Mouse (Mus musculus) kidney, adult 11 months (tissue): ENCODE measurements around the gene Daglb.

Experiments
- DNase-seq: peaks from one replicate; pipeline ENCODE4 v3.0.0; 2022

The Daglb gene

GRCm38 (mm10) chr5:143522882-143523281 is 58.5 kb downstream of the Daglb start:
- no peak for DNase-seq

GRCm38 (mm10) chr5:143525454-143526225 is 61.3 kb downstream of the Daglb start:
- DNase-seq, result no peak

GRCm38 (mm10) chr5:143526698-143527331 is 62.4 kb downstream of the Daglb start:
- DNase-seq, result no peak

- DNase-seq, result peak; percentile 94
These were observed 63.3 kb downstream of the Daglb start, which contains the start of gene Rac1 for GRCm38 (mm10) chr5:143527486-143528307. Gene Rac1 (minus strand): TSS chr5:143528036.

GRCm38 (mm10) chr5:143528308-143528683 is 63.9 kb downstream of the Daglb start:
- DNase-seq, result no peak

- DNase-seq, result no peak
These were observed 66.3 kb downstream of the Daglb start for GRCm38 (mm10) chr5:143530715-143531114.

- DNase-seq, result no peak
These were observed 70.5 kb downstream of the Daglb start for GRCm38 (mm10) chr5:143534922-143535321.

- no peak for DNase-seq
These were observed 72.6 kb downstream of the Daglb start for GRCm38 (mm10) chr5:143537022-143537421.

GRCm38 (mm10) chr5:143539111-143539510 is 74.7 kb downstream of the Daglb start:
- DNase-seq, result no peak

GRCm38 (mm10) chr5:143547384-143547783 is 83.0 kb downstream of the Daglb start:
- DNase-seq, result peak; percentile 77

- peak; percentile 17 for DNase-seq
These were observed 83.5 kb downstream of the Daglb start for GRCm38 (mm10) chr5:143547866-143548265.

- peak; percentile 95 for DNase-seq
These were observed 84.0 kb downstream of the Daglb start for GRCm38 (mm10) chr5:143548401-143548846.

- peak; percentile 34 for DNase-seq
These were observed 84.5 kb downstream of the Daglb start for GRCm38 (mm10) chr5:143548922-143549321.

GRCm38 (mm10) chr5:143552911-143553310 is 88.5 kb downstream of the Daglb start:
- no peak for DNase-seq

GRCm38 (mm10) chr5:143555233-143555632 is 90.8 kb downstream of the Daglb start:
- no peak for DNase-seq
